Mouse (Mus musculus) MEL (cell line): Measurements from ENCODE around the gene Rpa1. TPM values are rescaled to one million over a fixed set of nuclear protein-coding genes. Genes with fewer than 3 reads are reported as not detected.

Source experiments
- DNase-seq: peaks from one replicate; pipeline ENCODE4 v3.0.0; 2011; ENCODE audit warnings: low read depth, low spot score
- H3K27ac ChIP-seq: 2 replicates; pipeline ENCODE4 v1.5.1; 2012; ENCODE audit warnings: low read depth, mild to moderate bottlenecking, control low read depth, low read length, moderate library complexity; ENCODE audit not compliant: control insufficient read depth
- H3K27me3 ChIP-seq, 2 experiments: fragments of 150-350 bp in 1 of 2; sonication (generic) in 1 of 2; 2 replicates each; pipeline ENCODE4 v1.6.1; 2012; ENCODE audit warnings: low read length in 2 of 2, mild to moderate bottlenecking in 2 of 2, improper control_type of control experiment in 1 of 2, moderate library complexity in 1 of 2; ENCODE audit not compliant: insufficient read depth in 2 of 2, control insufficient read depth in 1 of 2
- H3K36me3 ChIP-seq, 2 experiments: 2 replicates each; pipeline ENCODE4 v1.6.1; 2012 to 2014; ENCODE audit warnings: low read length in 2 of 2, improper control_type of control experiment in 1 of 2, inconsistent platforms in 1 of 2, mild to moderate bottlenecking in 1 of 2; ENCODE audit not compliant: insufficient read depth in 2 of 2, control insufficient read depth in 1 of 2
- H3K4me1 ChIP-seq, 2 experiments: fragments of 150-350 bp in 1 of 2; sonication (generic) in 1 of 2; 2 replicates each; pipeline ENCODE4 v1.6.1; 2012; ENCODE audit warnings: low read length in 2 of 2, improper control_type of control experiment in 1 of 2, mild to moderate bottlenecking in 1 of 2; ENCODE audit not compliant: insufficient read depth in 2 of 2, control insufficient read depth in 1 of 2
- H3K4me3 ChIP-seq, 2 experiments: fragments of 150-350 bp in 1 of 2; sonication (generic) in 1 of 2; 2 replicates each; pipeline ENCODE4 v1.5.1; 2012; ENCODE audit warnings: low read depth in 2 of 2, low read length in 2 of 2, mild to moderate bottlenecking in 2 of 2, moderate library complexity in 2 of 2, control low read depth in 1 of 2, improper control_type of control experiment in 1 of 2; ENCODE audit not compliant: control insufficient read depth in 1 of 2, insufficient read depth in 1 of 2
- H3K79me2 ChIP-seq: 2 replicates; pipeline ENCODE4 v1.6.1; 2012; ENCODE audit warnings: mild to moderate bottlenecking, low read length, moderate library complexity; ENCODE audit not compliant: control insufficient read depth, poor library complexity, insufficient read depth
- H3K9ac ChIP-seq: 2 replicates; pipeline ENCODE4 v1.6.1; 2012; ENCODE audit warnings: low read depth, mild to moderate bottlenecking, control low read depth, low read length, moderate library complexity; ENCODE audit not compliant: control insufficient read depth, poor library complexity, severe bottlenecking
- H3K9me3 ChIP-seq: fragments of 150-350 bp; sonication (generic); replicated peaks from 2 replicates; pipeline ENCODE4 v1.6.1; 2012; ENCODE audit warnings: mild to moderate bottlenecking, low read length, improper control_type of control experiment, moderate library complexity; ENCODE audit not compliant: insufficient read depth
- BHLHE40 ChIP-seq: IDR thresholded peaks from 2 replicates; pipeline ENCODE4 v1.6.1; 2012; ENCODE audit warnings: low read depth, mild to moderate bottlenecking, inconsistent platforms, low read length, improper control_type of control experiment, borderline replicate concordance
- CHD1 ChIP-seq: IDR thresholded peaks from 2 replicates; pipeline ENCODE4 v1.6.1; 2012; ENCODE audit warnings: low read depth, mild to moderate bottlenecking, inconsistent platforms, low read length, improper control_type of control experiment
- CHD2 ChIP-seq: IDR thresholded peaks from 2 replicates; pipeline ENCODE4 v1.6.1; 2011; ENCODE audit warnings: low read length, improper control_type of control experiment
- E2F4 ChIP-seq: IDR thresholded peaks from 2 replicates; pipeline ENCODE4 v1.6.1; 2011; ENCODE audit warnings: low read depth, low read length, improper control_type of control experiment, borderline replicate concordance
- ELF1 ChIP-seq: IDR thresholded peaks from 2 replicates; pipeline ENCODE4 v1.6.1; 2014; ENCODE audit warnings: low read depth, mild to moderate bottlenecking, inconsistent platforms, low read length, improper control_type of control experiment, moderate library complexity
- EP300 ChIP-seq, 2 experiments: IDR thresholded peaks; 2 replicates each; pipeline ENCODE4 v1.6.1; 2011; ENCODE audit warnings: improper control_type of control experiment in 2 of 2, low read length in 2 of 2, low read depth in 1 of 2, mild to moderate bottlenecking in 1 of 2
- ETS1 ChIP-seq: IDR thresholded peaks from 2 replicates; pipeline ENCODE4 v1.6.1; 2012; ENCODE audit warnings: low read depth, mild to moderate bottlenecking, inconsistent platforms, low read length, improper control_type of control experiment, moderate library complexity
- GABPA ChIP-seq: IDR thresholded peaks from 2 replicates; pipeline ENCODE4 v1.6.1; 2012; ENCODE audit warnings: low read depth, mild to moderate bottlenecking, inconsistent platforms, low read length, improper control_type of control experiment, moderate library complexity
- GATA1 ChIP-seq: IDR thresholded peaks from 2 replicates; pipeline ENCODE4 v1.6.1; 2011; ENCODE audit warnings: low read depth, low read length, improper control_type of control experiment
- JUND ChIP-seq: IDR thresholded peaks from 2 replicates; pipeline ENCODE4 v1.6.1; 2011; ENCODE audit warnings: low read depth, mild to moderate bottlenecking, improper control_type of control experiment, low read length
- KAT2A ChIP-seq: conservative IDR thresholded peaks from 2 replicates; pipeline ENCODE4 v1.6.1; 2012; ENCODE audit warnings: low read depth, low read length, improper control_type of control experiment, inconsistent platforms
- MAFK ChIP-seq: IDR thresholded peaks from 2 replicates; pipeline ENCODE4 v1.6.1; 2011; ENCODE audit warnings: low read depth, mild to moderate bottlenecking, low read length, improper control_type of control experiment, borderline replicate concordance
- MAX ChIP-seq: IDR thresholded peaks from 2 replicates; pipeline ENCODE4 v1.6.1; 2011; ENCODE audit warnings: low read length, improper control_type of control experiment
- MAZ ChIP-seq: IDR thresholded peaks from 2 replicates; pipeline ENCODE4 v1.6.1; 2012; ENCODE audit warnings: low read depth, mild to moderate bottlenecking, inconsistent platforms, low read length, improper control_type of control experiment
- MEF2A ChIP-seq: IDR thresholded peaks from 2 replicates; pipeline ENCODE4 v1.6.1; 2014; ENCODE audit warnings: low read depth, mild to moderate bottlenecking, inconsistent platforms, low read length, improper control_type of control experiment; ENCODE audit not compliant: poor library complexity, insufficient replicate concordance, severe bottlenecking; ENCODE audit errors: extremely low read depth
- MXI1 ChIP-seq: IDR thresholded peaks from 2 replicates; pipeline ENCODE4 v1.6.1; 2011; ENCODE audit warnings: mild to moderate bottlenecking, low read depth, low read length, improper control_type of control experiment
- MYB ChIP-seq: IDR thresholded peaks from 2 replicates; pipeline ENCODE4 v1.6.1; 2011; ENCODE audit warnings: mild to moderate bottlenecking, low read depth, low read length, improper control_type of control experiment
- MYC ChIP-seq: IDR thresholded peaks from 2 replicates; pipeline ENCODE4 v1.6.1; 2011; ENCODE audit warnings: low read depth, mild to moderate bottlenecking, low read length, improper control_type of control experiment, moderate library complexity
- NELFE ChIP-seq: IDR thresholded peaks from 2 replicates; pipeline ENCODE4 v1.6.1; 2011; ENCODE audit warnings: low read depth, low read length, improper control_type of control experiment
- NRF1 ChIP-seq: IDR thresholded peaks from 2 replicates; pipeline ENCODE4 v1.6.1; 2014; ENCODE audit warnings: low read depth, mild to moderate bottlenecking, inconsistent platforms, low read length, improper control_type of control experiment, moderate library complexity; ENCODE audit not compliant: poor library complexity, insufficient read depth, severe bottlenecking
- POLR2A ChIP-seq, 2 experiments: IDR thresholded peaks; 2 replicates each; pipeline ENCODE4 v1.6.1; 2011 to 2012; ENCODE audit warnings: low read length in 2 of 2, mild to moderate bottlenecking in 2 of 2, control low read depth in 1 of 2, improper control_type of control experiment in 1 of 2, low read depth in 1 of 2, moderate library complexity in 1 of 2; ENCODE audit not compliant: control insufficient read depth in 1 of 2, insufficient read depth in 1 of 2, poor library complexity in 1 of 2
- POLR2AphosphoS2 ChIP-seq: IDR thresholded peaks from 2 replicates; pipeline ENCODE4 v1.6.1; 2011; ENCODE audit warnings: low read length, improper control_type of control experiment
- POLR2AphosphoS5 ChIP-seq: IDR thresholded peaks from 2 replicates; pipeline ENCODE4 v1.6.1; 2012; ENCODE audit warnings: low read depth, borderline replicate concordance, mild to moderate bottlenecking, inconsistent platforms, low read length, moderate library complexity, mixed read lengths
- RAD21 ChIP-seq: IDR thresholded peaks from 2 replicates; pipeline ENCODE4 v1.6.1; 2011; ENCODE audit warnings: mild to moderate bottlenecking, low read depth, low read length, improper control_type of control experiment
- RCOR1 ChIP-seq: IDR thresholded peaks from 2 replicates; pipeline ENCODE4 v1.6.1; 2012; ENCODE audit warnings: low read depth, mild to moderate bottlenecking, inconsistent platforms, low read length, improper control_type of control experiment
- SIN3A ChIP-seq: IDR thresholded peaks from 2 replicates; pipeline ENCODE4 v1.6.1; 2012; ENCODE audit warnings: low read length, improper control_type of control experiment, inconsistent platforms
- SMC3 ChIP-seq: IDR thresholded peaks from 2 replicates; pipeline ENCODE4 v1.6.1; 2011; ENCODE audit warnings: low read depth, low read length, improper control_type of control experiment
- TAL1 ChIP-seq: IDR thresholded peaks from 2 replicates; pipeline ENCODE4 v1.6.1; 2012; ENCODE audit warnings: mild to moderate bottlenecking, inconsistent platforms, low read length, moderate library complexity, mixed read lengths
- TBP ChIP-seq: IDR thresholded peaks from 2 replicates; pipeline ENCODE4 v1.8.0; 2011; ENCODE audit warnings: low read depth, low read length, improper control_type of control experiment
- UBTF ChIP-seq: IDR thresholded peaks from 2 replicates; pipeline ENCODE4 v1.6.1; 2012; ENCODE audit warnings: low read depth, mild to moderate bottlenecking, inconsistent platforms, low read length, improper control_type of control experiment, moderate library complexity, borderline replicate concordance; ENCODE audit not compliant: insufficient read depth
- USF1 ChIP-seq: IDR thresholded peaks from 2 replicates; pipeline ENCODE4 v1.6.1; 2014; ENCODE audit warnings: low read depth, mild to moderate bottlenecking, inconsistent platforms, low read length, improper control_type of control experiment, moderate library complexity
- USF2 ChIP-seq, 2 experiments: IDR thresholded peaks; 2 replicates each; pipeline ENCODE4 v1.6.1; 2011 to 2012; ENCODE audit warnings: improper control_type of control experiment in 2 of 2, low read length in 2 of 2, borderline replicate concordance in 1 of 2, inconsistent platforms in 1 of 2, low read depth in 1 of 2, mild to moderate bottlenecking in 1 of 2; ENCODE audit not compliant: insufficient read depth in 1 of 2
- ZC3H11A ChIP-seq: IDR thresholded peaks from 2 replicates; pipeline ENCODE4 v1.6.1; 2012; ENCODE audit warnings: low read depth, mild to moderate bottlenecking, inconsistent platforms, low read length, improper control_type of control experiment
- ZKSCAN1 ChIP-seq: IDR thresholded peaks from 2 replicates; pipeline ENCODE4 v1.6.1; 2012; ENCODE audit warnings: low read depth, mild to moderate bottlenecking, inconsistent platforms, low read length, improper control_type of control experiment, moderate library complexity
- ZMIZ1 ChIP-seq: IDR thresholded peaks from 2 replicates; pipeline ENCODE4 v1.6.1; 2012; ENCODE audit warnings: low read depth, mild to moderate bottlenecking, inconsistent platforms, low read length, improper control_type of control experiment, moderate library complexity
- ZNF384 ChIP-seq: IDR thresholded peaks from 2 replicates; pipeline ENCODE4 v1.6.1; 2012; ENCODE audit warnings: low read depth, mild to moderate bottlenecking, inconsistent platforms, low read length, improper control_type of control experiment
- polyA plus RNA-seq, 2 experiments: library from polyadenylated mRNA; stranded (reverse) in 1 of 2; unstranded in 1 of 2; fragments of >175 nt in 1 of 2; fragments of >200 nt in 1 of 2; gene quantifications; 2 replicates each; pipeline versions ENCODE4 v1.2.1 to v1.2.4; 2012; ENCODE audit warnings: low replicate concordance in 2 of 2, low read depth in 1 of 2; ENCODE audit not compliant: insufficient read length in 2 of 2, insufficient read depth in 1 of 2, missing spikeins in 1 of 2
- total RNA-seq: library from RNA; depleted of rRNA; stranded (reverse); fragments of 300-350 nt; gene quantifications from 2 replicates; pipeline ENCODE4 v1.2.3, GENCODE M21; 2012

The Rpa1 gene
- total and polyA plus RNA-seq, 3 experiments, result 179 to 481 (median 242) TPM

DNA sequence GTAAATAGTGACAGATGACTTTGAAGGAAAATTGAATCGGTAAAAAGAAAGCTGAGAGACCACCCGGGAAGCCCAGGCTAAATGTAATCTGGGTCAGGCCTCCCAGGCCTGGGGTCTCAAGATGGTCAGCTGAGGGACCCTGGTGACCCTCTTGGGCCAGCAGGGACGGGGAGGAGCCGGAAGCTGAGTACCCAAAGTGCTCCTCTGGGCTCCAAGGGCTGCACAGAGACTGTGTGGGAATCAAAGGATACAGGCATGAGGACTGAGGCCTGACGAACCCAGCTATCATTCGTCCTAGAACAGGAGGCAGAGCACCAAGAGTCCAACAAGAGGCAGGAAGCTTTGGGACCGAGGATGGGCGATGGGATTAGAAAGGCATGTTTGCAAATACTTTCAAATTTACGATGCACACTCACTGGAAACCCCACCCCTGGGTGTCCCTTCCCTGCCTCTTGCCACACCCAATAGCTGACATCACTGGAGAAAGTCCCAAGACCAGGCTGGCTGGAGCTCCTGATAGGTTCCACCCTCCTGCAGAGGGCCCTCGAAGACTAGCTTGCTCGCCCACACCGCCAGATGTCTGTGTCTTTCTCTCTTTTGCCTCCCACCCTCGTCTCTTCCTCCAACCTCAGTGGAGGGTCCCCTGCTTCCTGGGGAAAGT lies 93.7 kb downstream of the Rpa1 start:
- Histone ChIP-seq H3K4me1 (peaks cover 6 to 11% of the 10 kb centered on the region in 2 experiments; a peak in 3 of 4 replicates), H3K27ac (no peak overlapping the region), H3K9ac (peak overlapping the region; percentile 54), H3K36me3 (peaks cover 0 to 10% of the 10 kb centered on the region in 2 experiments; a peak in 2 of 4 replicates), H3K27me3 (no peaks in the 10 kb centered on the region), H3K9me3 (no peaks in the 10 kb centered on the region), H3K79me2 (no peaks in the 10 kb centered on the region), H3K4me3 (peak overlapping the region; percentile 69 to 89)
- DNase-seq, result peak; percentile 90
- TF ChIP-seq POLR2AphosphoS5, result no peak
- TF ChIP-seq KAT2A, result no peak
- TF ChIP-seq E2F4, result no peak
- no peak for TF ChIP-seq ZNF384
- TF ChIP-seq SIN3A, result peak; percentile 34; the same call in 1 of the 2 replicates
- TF ChIP-seq MYB, result no peak
- no peak for TF ChIP-seq MEF2A
- no peak; the same call in 1 of the 2 replicates for TF ChIP-seq MXI1
- no peak for TF ChIP-seq UBTF
- TF ChIP-seq BHLHE40, result no peak
- no peak for TF ChIP-seq MAZ
- no peak for TF ChIP-seq TAL1
- 0 out of 2 replicates have a peak, but pooled peaks have one; percentile 11 for TF ChIP-seq NELFE
- TF ChIP-seq ELF1, result no peak
- TF ChIP-seq MAX, result peak; percentile 36; the same call in 1 of the 2 replicates
- no peak for TF ChIP-seq MAFK
- no peak for TF ChIP-seq JUND
- TF ChIP-seq GATA1, result 0 out of 2 replicates have a peak, but pooled peaks have one; percentile 1
- no peak for TF ChIP-seq RCOR1
- TF ChIP-seq ZKSCAN1, result no peak
- no peak for TF ChIP-seq NRF1
- no peak for TF ChIP-seq ZC3H11A
- no peak for TF ChIP-seq TBP
- no peak for TF ChIP-seq ZMIZ1
- no peak for TF ChIP-seq CHD1
- TF ChIP-seq ETS1, result 0 out of 2 replicates have a peak, but pooled peaks have one; percentile 4
- no peak for TF ChIP-seq GABPA
- no peak for TF ChIP-seq POLR2AphosphoS2
- no peak for TF ChIP-seq MYC
- no peak for TF ChIP-seq USF1
- TF ChIP-seq POLR2A (IDR thresholded peaks at IDR 0.05; ENCODE audit: control insufficient read depth in 1 of 2, insufficient read depth in 1 of 2, low read depth in 1 of 2, low read length in 2 of 2, poor library complexity in 1 of 2), result no peak
- TF ChIP-seq CHD2, result no peak
- TF ChIP-seq RAD21, result peak; percentile 49
- peak; percentile 44 for TF ChIP-seq SMC3
- TF ChIP-seq EP300 (IDR thresholded peaks at IDR 0.05; ENCODE audit: low read depth in 1 of 2, low read length in 2 of 2), result no peak
- TF ChIP-seq USF2 (IDR thresholded peaks at IDR 0.05; ENCODE audit: borderline replicate concordance in 1 of 2, insufficient read depth in 1 of 2, low read depth in 1 of 2, low read length in 2 of 2), result no peak
